Mouse (Mus musculus): ENCODE data around the gene Bpifa2. TPM values are rescaled to one million over a fixed set of nuclear protein-coding genes. Genes with fewer than 3 reads are reported as not detected.

Bpifa2 gene
- polyA plus RNA-seq (2012; rRNA removed) = not detected in 2 replicates

DNA sequence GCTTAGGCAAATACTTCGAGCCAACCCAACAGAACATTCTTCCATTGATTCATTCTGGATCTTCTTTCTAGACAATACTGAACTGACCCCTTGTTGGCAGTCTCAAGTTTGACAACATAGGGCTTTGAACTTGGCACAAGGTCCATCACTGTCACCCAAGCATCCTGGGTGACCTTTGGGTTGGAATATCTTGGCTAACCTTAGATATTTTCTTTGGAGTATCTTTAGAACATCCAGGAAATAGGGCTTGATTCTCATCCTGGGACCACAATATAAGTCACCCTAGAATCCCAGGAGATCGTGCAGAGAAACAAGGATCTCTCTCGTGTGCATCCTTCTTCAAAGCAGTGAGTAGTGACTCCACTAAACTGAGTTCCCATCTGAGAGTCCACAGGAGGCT lies at the start of gene Bpifa2:
TSS of gene Bpifa2 (plus strand) at position 301 of the 400 bp plus-strand sequence.
- H3K4me3 ChIP-seq (replicated peaks; ENCODE audit: insufficient read depth, low read depth, low read length) = no peak within 1 kb of the TSS
- DNase-seq = no peak
- 89% methylated on average over 3 of the region's 3 CpGs for WGBS
- H3K4me1 ChIP-seq (ENCODE audit: control insufficient read depth, insufficient read depth, low read length) = no peaks in the 10 kb centered on the region
- TF ChIP-seq CTCF (IDR thresholded peaks at IDR 0.05; ENCODE audit: borderline replicate concordance, insufficient read depth, low read depth, low read length) (no peak), POLR2A (IDR thresholded peaks at IDR 0.05; ENCODE audit: borderline replicate concordance, insufficient read depth, low read length) (no peak)
- no peaks in the 10 kb centered on the region for H3K27me3 ChIP-seq (ENCODE audit: control insufficient read depth, insufficient read depth, low read length)
- H3K27ac ChIP-seq (ENCODE audit: insufficient read depth, low read length) = no peak within 1 kb of the TSS

DNA sequence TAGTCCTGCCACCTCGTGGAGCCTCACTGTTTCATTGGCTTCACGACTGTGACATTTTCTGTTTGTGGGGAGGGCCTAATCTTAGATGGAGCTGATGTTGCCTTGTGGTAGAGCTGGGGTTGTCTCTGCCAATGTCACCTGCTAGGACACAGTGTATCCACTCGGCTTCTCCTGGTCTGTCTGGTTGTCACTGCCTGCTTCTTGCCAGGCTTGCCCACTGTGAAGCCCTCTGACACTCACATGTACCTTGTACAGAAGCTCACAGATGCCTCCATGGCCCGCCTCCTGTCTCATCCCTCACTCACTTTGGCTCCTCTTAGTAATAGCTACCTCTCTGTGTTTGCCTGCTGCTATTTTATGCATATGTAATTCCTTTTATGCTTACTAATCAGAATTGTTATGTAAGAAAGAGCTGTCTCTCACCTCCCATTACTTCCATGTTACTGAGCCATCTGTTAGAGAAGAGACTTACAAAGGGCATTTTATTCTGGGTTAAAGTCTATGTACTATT lies 45.2 kb upstream of the Bpifa2 start:
- no peak overlapping the region for H3K4me3 ChIP-seq (replicated peaks; ENCODE audit: insufficient read depth, low read depth, low read length)
- no peak for TF ChIP-seq CTCF (IDR thresholded peaks at IDR 0.05; ENCODE audit: borderline replicate concordance, insufficient read depth, low read depth, low read length)
- TF ChIP-seq POLR2A (IDR thresholded peaks at IDR 0.05; ENCODE audit: borderline replicate concordance, insufficient read depth, low read length) = no peak
- peaks cover 22% of the 10 kb centered on the region for H3K4me1 ChIP-seq (ENCODE audit: control insufficient read depth, insufficient read depth, low read length)
- peak overlapping the region; percentile 99 for H3K27ac ChIP-seq (ENCODE audit: insufficient read depth, low read length)
- WGBS = 18% methylated on average over 4 of the region's 4 CpGs
- no peaks in the 10 kb centered on the region for H3K27me3 ChIP-seq (ENCODE audit: control insufficient read depth, insufficient read depth, low read length)
- DNase-seq = peak; percentile 77 to 78

- TF ChIP-seq CTCF (IDR thresholded peaks at IDR 0.05; ENCODE audit: borderline replicate concordance, insufficient read depth, low read depth, low read length) (peak; percentile 7; the same call in 1 of the 2 replicates), POLR2A (IDR thresholded peaks at IDR 0.05; ENCODE audit: borderline replicate concordance, insufficient read depth, low read length) (no peak)
- DNase-seq = peak; percentile 95 to 97
- Histone ChIP-seq H3K4me3 (replicated peaks; ENCODE audit: insufficient read depth, low read depth, low read length) (no peak overlapping the region), H3K27me3 (ENCODE audit: control insufficient read depth, insufficient read depth, low read length) (no peaks in the 10 kb centered on the region), H3K4me1 (ENCODE audit: control insufficient read depth, insufficient read depth, low read length) (peaks cover 22% of the 10 kb centered on the region), H3K27ac (ENCODE audit: insufficient read depth, low read length) (peak overlapping the region; percentile 20; the same call in 1 of the 2 replicates)
- WGBS = 15% methylated on average over 1 of the region's 1 CpGs
Measured at GRCm38 (mm10) chr2:153963334-153963733, 44.7 kb upstream of the Bpifa2 start.

GRCm38 (mm10) chr2:153970221-153970620 lies 37.8 kb upstream of the Bpifa2 start:
- H3K4me3 ChIP-seq (replicated peaks; ENCODE audit: insufficient read depth, low read depth, low read length) = no peak overlapping the region
- no peak for TF ChIP-seq POLR2A (IDR thresholded peaks at IDR 0.05; ENCODE audit: borderline replicate concordance, insufficient read depth, low read length)
- TF ChIP-seq CTCF (IDR thresholded peaks at IDR 0.05; ENCODE audit: borderline replicate concordance, insufficient read depth, low read depth, low read length) = no peak
- no peaks in the 10 kb centered on the region for H3K27me3 ChIP-seq (ENCODE audit: control insufficient read depth, insufficient read depth, low read length)
- no peak for DNase-seq
- no peak overlapping the region for H3K27ac ChIP-seq (ENCODE audit: insufficient read depth, low read length)
- H3K4me1 ChIP-seq (ENCODE audit: control insufficient read depth, insufficient read depth, low read length) = no peaks in the 10 kb centered on the region
- WGBS = 77% methylated on average over 5 of the region's 5 CpGs

- Histone ChIP-seq H3K27me3 (ENCODE audit: control insufficient read depth, insufficient read depth, low read length) (no peaks in the 10 kb centered on the region), H3K27ac (ENCODE audit: insufficient read depth, low read length) (no peak within 1 kb of the TSS), H3K4me1 (ENCODE audit: control insufficient read depth, insufficient read depth, low read length) (no peaks in the 10 kb centered on the region), H3K4me3 (replicated peaks; ENCODE audit: insufficient read depth, low read depth, low read length) (no peak within 1 kb of the TSS)
- no peak for DNase-seq
- WGBS = 88% methylated on average over 5 of the region's 5 CpGs
- no peak for TF ChIP-seq CTCF (IDR thresholded peaks at IDR 0.05; ENCODE audit: borderline replicate concordance, insufficient read depth, low read depth, low read length)
Measured at GRCm38 (mm10) chr2:153974582-153974981, 33.5 kb upstream of the Bpifa2 start, which contains the start of gene Bpifa6. Gene Bpifa6, plus strand, starts transcription at chr2:153974945.

DNA sequence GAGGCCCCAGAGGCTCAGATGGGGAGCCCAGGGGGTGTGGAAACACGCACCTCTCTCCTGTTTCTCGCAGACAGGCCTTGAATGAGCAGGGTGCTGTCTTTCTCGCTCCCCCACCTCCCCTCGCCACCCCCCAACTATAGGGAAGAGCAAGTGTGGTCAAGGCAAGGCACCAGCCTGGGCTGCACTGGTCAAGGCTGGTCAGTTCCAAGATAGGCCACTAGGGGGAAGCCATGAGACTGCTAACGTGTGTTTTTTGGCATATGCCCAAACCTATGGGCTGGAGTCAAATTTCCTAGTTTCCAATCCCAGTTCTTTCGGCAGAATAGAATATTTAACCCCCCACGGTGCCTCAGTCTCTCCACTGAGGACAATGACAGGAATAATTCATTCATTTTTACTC lies 12.3 kb upstream of the Bpifa2 start:
- H3K27ac ChIP-seq (ENCODE audit: insufficient read depth, low read length) = no peak overlapping the region
- TF ChIP-seq POLR2A (IDR thresholded peaks at IDR 0.05; ENCODE audit: borderline replicate concordance, insufficient read depth, low read length) (no peak), CTCF (IDR thresholded peaks at IDR 0.05; ENCODE audit: borderline replicate concordance, insufficient read depth, low read depth, low read length) (peak; percentile 92)
- H3K4me3 ChIP-seq (replicated peaks; ENCODE audit: insufficient read depth, low read depth, low read length) = no peak overlapping the region
- DNase-seq = peak; percentile 67 to 78
- no peaks in the 10 kb centered on the region for H3K4me1 ChIP-seq (ENCODE audit: control insufficient read depth, insufficient read depth, low read length)
- WGBS = 12% methylated on average over 7 of the region's 7 CpGs
- H3K27me3 ChIP-seq (ENCODE audit: control insufficient read depth, insufficient read depth, low read length) = no peaks in the 10 kb centered on the region

DNA sequence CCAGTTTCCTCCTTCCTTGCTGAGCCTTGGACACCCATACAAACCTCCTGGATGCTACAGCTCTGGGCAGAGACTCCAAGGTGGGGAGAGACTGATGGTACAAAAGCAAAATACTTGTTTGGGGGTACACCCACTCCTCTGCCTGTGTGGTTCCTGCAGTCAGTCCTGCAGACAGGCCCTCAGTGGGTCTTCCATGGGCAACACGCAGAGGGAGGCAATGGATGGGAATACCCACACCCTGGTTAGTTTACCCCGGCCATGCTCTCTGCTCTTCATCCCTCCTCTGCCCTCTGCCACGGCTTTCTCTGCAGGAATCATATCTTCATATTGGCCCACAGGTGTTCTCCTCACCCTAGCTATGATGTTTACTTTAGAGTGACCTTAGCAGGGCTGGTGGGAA lies 7.6 kb upstream of the Bpifa2 start:
- TF ChIP-seq POLR2A (IDR thresholded peaks at IDR 0.05; ENCODE audit: borderline replicate concordance, insufficient read depth, low read length) = no peak
- TF ChIP-seq CTCF (IDR thresholded peaks at IDR 0.05; ENCODE audit: borderline replicate concordance, insufficient read depth, low read depth, low read length) = no peak

DNA sequence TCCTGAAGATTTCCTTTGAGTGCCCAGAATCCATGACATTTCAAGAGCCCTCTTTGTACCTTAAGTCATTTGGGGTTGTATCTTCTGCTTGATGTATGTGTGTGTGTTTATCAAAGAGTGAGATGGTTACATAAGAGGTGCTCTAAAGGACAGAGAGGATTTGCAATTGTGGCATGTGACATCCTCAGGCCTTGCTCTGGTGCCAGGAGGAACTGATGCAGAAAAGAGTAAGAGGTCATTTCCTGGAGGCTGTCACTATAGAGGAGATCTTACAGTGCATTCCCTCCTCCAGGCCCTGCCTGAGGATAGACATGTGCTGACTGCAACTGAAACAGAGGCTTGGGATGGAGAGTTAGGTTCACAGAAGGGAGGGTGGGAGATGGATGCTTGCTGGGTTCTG lies 7.0 kb upstream of the Bpifa2 start:
- Histone ChIP-seq H3K4me3 (replicated peaks; ENCODE audit: insufficient read depth, low read depth, low read length) (no peak overlapping the region), H3K4me1 (ENCODE audit: control insufficient read depth, insufficient read depth, low read length) (no peaks in the 10 kb centered on the region), H3K27ac (ENCODE audit: insufficient read depth, low read length) (no peak overlapping the region), H3K27me3 (ENCODE audit: control insufficient read depth, insufficient read depth, low read length) (no peaks in the 10 kb centered on the region)
- no peak for TF ChIP-seq CTCF (IDR thresholded peaks at IDR 0.05; ENCODE audit: borderline replicate concordance, insufficient read depth, low read depth, low read length)
- TF ChIP-seq POLR2A (IDR thresholded peaks at IDR 0.05; ENCODE audit: borderline replicate concordance, insufficient read depth, low read length) = no peak
- no peak for DNase-seq

More for the DNA sequence above, 7.6 kb upstream of the Bpifa2 start:
- no peak for DNase-seq
- no peak overlapping the region for H3K27ac ChIP-seq (ENCODE audit: insufficient read depth, low read length)
- 76% methylated on average over 3 of the region's 3 CpGs for WGBS
- H3K27me3 ChIP-seq (ENCODE audit: control insufficient read depth, insufficient read depth, low read length) = no peaks in the 10 kb centered on the region
- H3K4me3 ChIP-seq (replicated peaks; ENCODE audit: insufficient read depth, low read depth, low read length) = no peak overlapping the region
- no peaks in the 10 kb centered on the region for H3K4me1 ChIP-seq (ENCODE audit: control insufficient read depth, insufficient read depth, low read length)
